Mouse (Mus musculus): ENCODE results near the gene Coro2a. TPM values are rescaled to one million over a fixed set of nuclear protein-coding genes. Genes with fewer than 3 reads are reported as not detected.

Gene Coro2a
- total RNA-seq, 2 experiments from 2014 or later = 23.5 to 26.2 TPM

GRCm38 (mm10) chr4:46487348-46487747 lies 114.7 kb downstream of the Coro2a start:
- no peak for DNase-seq (ENCODE audit: low spot score in 2 of 2)

Other genes with a start within 250 kb of the Coro2a start
- gene Trmo, start 212.8 kb downstream of the Coro2a start, total RNA-seq (2021) = 1 to 10 TPM; 3.7 to 4.3 TPM
- not detected for gene Hemgn, start 188.7 kb downstream of the Coro2a start, total RNA-seq (2021)
- gene Anp32b, start 151.3 kb downstream of the Coro2a start, total RNA-seq (2021) = 10 to 100 TPM; 41.5 to 45.7 TPM
- 10 to 100 TPM; 14.8 to 19.2 TPM for gene Nans, start 113.0 kb downstream of the Coro2a start, total RNA-seq (2021)
- gene Trim14, start 66.1 kb downstream of the Coro2a start, total RNA-seq (2021) = 1 to 10 TPM in 1 of 2 experiments, under 1 TPM in 1; 0.74 to 1.3 TPM
- 1 to 10 TPM; 4.0 to 4.4 TPM for gene Tbc1d2, start 48.0 kb upstream of the Coro2a start, total RNA-seq (2021)

Data from left cerebral cortex, adult 18-20 months (tissue).